Mouse (Mus musculus): ENCODE measurements around the gene Ccnb3. TPM values are rescaled to one million over a fixed set of nuclear protein-coding genes. Genes with fewer than 3 reads are reported as not detected.
"Not testable (repeated sequence)": the region's sequence is repeated elsewhere in the genome, so short reads cannot be mapped to it uniquely, and the experiment has no call there.

Ccnb3 gene
- total RNA-seq (2021) = not detected
- long read RNA-seq, experiment 1 = 0 reads
- long read RNA-seq, experiment 2 = 0 reads

DNA sequence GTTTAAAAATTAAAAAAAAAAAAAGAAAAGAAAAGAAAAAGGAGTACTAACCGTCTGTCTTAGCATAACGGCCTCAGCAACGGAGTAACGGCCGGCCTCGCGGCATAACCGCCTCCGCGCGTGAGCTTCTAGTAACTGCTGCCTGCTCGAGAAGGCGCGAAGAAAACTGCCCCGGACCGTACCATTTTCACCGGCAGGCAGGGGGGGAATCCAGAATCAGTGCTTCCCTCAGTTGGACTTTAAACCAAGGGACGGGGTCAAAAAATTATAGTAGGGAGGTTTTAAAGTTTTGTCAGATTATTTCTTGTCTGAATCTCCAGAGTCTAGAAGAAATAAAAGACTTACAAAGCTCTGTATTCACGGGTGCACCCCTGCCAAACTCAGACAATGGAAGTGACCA, at the start of gene Ccnb3:
TSS of gene Ccnb3 (minus strand) at position 101 of the 400 bp plus-strand sequence.
- DNase-seq (ENCODE audit: low spot score) = no peak

DNA sequence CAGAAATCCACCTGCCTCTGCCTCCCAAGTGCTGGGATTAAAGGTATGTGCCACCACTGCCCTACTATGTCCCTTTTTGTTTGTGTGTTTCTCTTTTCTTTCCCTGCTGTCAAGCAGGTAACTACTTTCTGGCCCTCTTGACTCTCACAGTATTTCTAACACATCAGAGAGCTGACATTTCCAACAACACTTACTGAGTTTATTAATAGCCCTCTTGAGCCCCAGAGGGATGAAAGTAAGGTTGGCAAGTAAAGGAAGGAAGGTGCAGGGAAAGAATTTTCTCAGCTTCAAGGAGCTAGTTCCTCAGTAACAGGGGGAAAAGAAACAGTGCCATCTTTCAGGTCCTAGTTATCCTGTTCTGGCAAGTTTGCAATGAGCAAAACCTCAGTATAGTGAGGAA, 48.9 kb upstream of the Ccnb3 start:
- no peak for DNase-seq (ENCODE audit: low spot score)

DNA sequence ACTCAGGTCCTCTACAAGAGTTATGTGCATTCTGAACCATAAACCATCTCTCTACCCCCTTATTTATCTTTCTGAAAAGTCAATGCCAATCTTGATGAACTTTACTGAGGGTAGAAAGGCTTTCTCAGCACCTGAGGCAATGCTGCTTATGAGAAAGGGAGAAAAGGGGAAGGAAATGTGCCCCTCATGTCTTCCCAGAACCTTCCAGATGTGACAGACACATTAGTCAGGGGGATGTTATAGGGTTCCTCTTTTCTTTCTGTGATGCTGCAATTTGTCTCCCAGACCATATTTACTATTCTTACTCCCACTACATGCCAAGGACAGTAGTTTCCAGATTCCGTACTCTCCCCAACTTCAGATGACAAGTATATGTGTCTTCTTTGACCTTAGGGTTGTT, 44.5 kb upstream of the Ccnb3 start:
- no peak for DNase-seq (ENCODE audit: low spot score)

DNA sequence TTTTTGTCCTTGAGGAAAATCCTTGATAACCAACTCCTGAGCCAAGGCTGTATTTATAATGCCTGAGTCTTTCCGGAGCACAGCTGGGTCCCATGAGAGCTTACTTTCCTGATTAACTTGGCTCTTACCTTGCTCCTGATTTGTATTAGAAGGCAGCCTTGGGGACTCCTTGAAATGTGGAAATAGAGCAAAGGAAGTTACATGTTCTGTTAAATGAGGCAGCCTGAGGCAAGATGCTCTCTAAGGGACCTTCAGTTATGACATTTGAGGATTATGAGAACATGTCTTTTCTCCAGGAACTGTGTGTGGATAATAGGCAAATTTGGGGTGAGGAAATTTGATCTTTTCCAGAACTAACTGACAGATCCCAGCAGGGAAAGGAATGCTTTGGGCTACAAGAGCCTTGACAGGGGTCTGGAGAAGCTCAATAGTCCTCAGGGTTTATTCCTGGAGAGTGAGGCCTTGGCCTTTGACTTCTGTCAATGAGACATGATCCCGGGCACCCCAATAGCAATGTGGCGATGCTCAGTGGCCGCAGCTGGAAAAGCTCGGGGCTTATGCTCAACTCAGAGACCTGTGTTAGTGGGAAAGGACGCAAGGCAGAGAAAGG, 38.5 kb upstream of the Ccnb3 start:
- no peak for DNase-seq (ENCODE audit: low spot score)

DNA sequence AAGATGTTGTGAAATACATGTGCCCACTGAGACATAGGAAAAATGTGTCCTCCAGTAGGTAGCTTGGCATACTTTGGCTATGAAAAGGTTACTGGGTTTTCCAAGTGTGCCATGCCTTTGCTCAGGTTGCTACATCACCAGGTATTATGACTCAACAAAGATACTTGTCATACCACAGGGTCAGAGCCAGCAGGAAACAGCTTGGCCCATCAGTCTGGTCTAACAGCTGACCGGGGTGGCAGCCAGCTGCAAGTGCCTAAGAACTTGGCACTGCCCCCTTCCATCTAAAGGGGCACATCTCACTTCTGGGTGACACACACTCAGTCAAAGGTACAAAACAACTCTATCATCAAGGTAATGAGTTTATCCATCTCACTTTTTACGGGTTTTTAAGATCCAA, 26.6 kb upstream of the Ccnb3 start:
- DNase-seq (ENCODE audit: low spot score) = no peak

DNA sequence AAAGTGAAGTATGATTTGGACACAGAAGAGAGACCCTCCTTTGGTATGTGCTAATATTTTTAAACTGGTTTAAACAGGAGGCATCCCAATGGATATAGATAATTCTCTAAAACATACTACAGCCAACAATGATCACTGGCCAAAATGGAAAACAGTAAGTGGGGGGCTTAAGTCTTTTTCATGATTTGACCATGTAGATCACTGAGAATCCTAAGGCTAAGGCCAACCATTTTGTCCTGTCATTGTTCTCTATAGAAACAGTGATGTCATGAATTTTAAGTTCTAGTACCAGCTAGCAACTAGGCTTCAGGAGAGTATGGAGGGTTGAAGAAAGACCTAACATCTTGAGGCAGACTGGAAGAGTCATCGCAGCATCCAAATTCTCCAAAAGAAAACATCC, 25.8 kb upstream of the Ccnb3 start, which contains the start of gene Akap4:
TSS of gene Akap4 (plus strand) at position 301 of the 400 bp plus-strand sequence.
- DNase-seq (ENCODE audit: low spot score) = no peak

DNA sequence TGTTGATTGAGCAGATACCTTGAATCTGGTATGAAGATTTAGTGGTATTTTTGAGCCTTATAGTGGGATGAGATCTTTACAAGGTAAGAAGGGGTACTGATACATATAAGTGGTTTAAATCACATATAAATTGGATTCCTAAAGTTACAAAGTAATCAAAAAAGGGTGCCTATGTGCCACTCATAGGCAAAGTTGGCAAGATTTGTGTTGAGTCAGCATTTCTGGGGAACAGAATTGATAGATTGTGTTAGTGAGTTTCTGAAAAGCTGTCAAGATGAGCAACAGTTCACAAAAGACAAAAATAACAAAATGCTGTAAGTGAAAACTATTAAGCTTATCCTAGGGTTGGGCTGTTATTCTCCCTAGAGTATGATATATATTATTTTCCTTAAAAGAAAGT, 22.7 kb upstream of the Ccnb3 start:
- no peak for DNase-seq (ENCODE audit: low spot score)

DNA sequence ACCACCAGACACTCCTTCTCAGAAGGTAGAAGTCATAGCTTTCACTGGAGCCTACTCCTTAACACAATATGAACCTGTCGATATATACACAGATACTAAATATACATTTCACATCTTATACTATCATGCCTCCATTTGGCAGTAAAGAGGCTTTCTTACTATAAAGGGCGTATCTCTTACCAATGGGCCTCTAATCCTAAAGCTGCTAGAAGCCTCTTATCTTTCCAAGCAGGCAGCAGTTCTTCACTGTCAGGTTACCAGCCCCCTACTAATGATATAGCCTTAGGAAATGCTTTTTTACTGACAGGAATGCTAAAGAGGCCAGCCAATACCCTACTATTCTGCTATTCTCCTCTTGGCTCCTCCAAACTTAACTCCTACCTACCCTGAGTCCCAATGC, 16.2 kb upstream of the Ccnb3 start:
- no peak for DNase-seq (ENCODE audit: low spot score)

DNA sequence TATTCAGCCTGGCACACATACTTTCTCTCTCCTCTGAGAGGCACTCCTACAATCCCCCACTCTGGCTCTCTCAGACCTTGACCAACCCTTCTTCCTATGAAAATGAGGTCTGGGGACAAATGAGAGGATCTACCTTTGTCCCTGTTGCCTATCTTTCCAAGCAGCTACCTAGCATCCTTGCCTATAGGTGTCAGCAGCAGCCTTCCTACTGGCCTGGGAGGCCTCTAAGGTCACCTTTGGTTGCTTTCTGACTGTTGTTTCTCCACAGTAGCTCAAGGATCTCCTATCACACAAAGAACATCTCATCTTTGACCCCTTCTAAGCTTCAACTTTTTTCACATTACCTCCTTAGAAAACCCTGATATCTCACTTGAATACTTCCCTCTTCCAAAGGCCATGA, 15.6 kb upstream of the Ccnb3 start:
- no peak for DNase-seq (ENCODE audit: low spot score)

DNA sequence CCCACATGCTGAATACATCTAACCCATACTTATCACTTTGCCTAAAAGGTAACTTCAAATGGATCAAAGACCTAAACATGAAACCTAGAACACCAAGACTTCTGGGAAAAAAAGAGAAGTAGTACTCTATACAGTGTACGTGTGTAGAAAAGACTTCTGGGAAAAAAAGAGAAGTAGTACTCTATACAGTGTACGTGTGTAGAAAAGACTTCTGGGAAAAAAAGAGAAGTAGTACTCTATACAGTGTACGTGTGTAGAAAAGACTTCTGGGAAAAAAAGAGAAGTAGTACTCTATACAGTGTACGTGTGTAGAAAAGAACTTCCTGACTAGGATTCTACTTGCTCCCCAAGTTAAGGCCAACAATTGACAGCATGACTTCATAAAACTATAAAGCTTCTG, 57.5 kb downstream of the Ccnb3 start:
- DNase-seq (ENCODE audit: low spot score) = not testable (repeated sequence)

DNA sequence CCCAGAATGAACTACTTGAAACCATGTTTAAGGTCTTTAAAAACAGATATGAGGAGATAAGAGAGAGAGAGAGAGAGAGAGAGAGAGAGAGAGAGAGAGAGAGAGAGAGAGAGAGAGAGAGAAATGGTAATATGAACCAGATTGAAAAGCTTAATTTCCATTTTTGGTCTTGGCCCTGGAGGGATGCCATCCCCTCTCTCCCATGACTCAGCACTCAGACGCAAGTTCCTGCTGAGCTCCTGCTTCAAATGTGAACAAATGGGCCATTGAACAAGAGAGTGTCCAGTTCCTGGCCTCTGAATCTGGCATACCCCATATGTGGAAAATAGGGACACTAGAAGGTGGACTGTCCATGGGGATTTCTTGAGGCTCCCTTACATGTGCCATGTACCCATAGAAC, 69.5 kb downstream of the Ccnb3 start:
- no peak for DNase-seq (ENCODE audit: low spot score)

DNA sequence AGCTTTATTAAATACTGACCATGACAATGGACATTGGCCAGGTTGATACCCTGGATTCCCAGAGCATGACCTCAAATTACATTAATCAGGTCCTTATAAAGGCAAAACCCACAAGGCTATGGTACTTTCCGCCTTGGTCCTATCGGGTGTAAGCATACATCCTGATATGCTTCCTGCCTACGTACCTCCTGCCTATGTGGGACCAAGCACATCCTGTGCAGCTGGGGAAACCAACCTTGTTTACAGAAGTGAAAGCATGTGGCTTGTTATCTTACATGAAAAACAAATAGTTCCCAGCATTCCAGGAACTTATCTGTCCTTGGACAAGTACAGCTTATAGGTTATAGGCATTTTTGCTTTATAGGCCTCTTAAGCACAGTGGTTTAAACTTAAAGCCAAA, 72.8 kb downstream of the Ccnb3 start:
- no peak for DNase-seq (ENCODE audit: low spot score)

Other genes with a start within 250 kb of the Ccnb3 start
- not detected for gene Akap4, start 25.9 kb upstream of the Ccnb3 start, total RNA-seq (2021)